Mouse (Mus musculus) limb, embryonic 12.5 days (tissue): ENCODE results near the gene Pmvk. TPM values are rescaled to one million over a fixed set of nuclear protein-coding genes. Genes with fewer than 3 reads are reported as not detected.
"Not testable (repeated sequence)": the region's sequence is repeated elsewhere in the genome, so short reads cannot be mapped to it uniquely, and the experiment has no call there.

Source experiments
- ATAC-seq: fragments of 200-750 bp; cut with Nextera tagmentation; 2 replicates; pipeline ENCODE4 v1.8.0; 2017; ENCODE audit warnings: low read depth, moderate TSS enrichment; ENCODE audit not compliant: insufficient number of reproducible peaks, insufficient read depth, low FRiP score, low TSS enrichment
- H3K27ac ChIP-seq: fragments of 300-500 bp; sonication (generic); 2 replicates; pipeline ENCODE4 v1.5.1; 2016; ENCODE audit warnings: mild to moderate bottlenecking, moderate library complexity
- H3K27me3 ChIP-seq: fragments of 300-500 bp; sonication (generic); 2 replicates; pipeline ENCODE4 v1.6.1; 2016; ENCODE audit warnings: mild to moderate bottlenecking, moderate library complexity
- H3K36me3 ChIP-seq: fragments of 300-500 bp; sonication (generic); 2 replicates; pipeline ENCODE4 v1.6.1; 2016; ENCODE audit warnings: mild to moderate bottlenecking, moderate library complexity
- H3K4me1 ChIP-seq: fragments of 300-500 bp; sonication (generic); replicated peaks from 2 replicates; pipeline ENCODE4 v1.6.1; 2016
- H3K4me2 ChIP-seq: fragments of 300-500 bp; sonication (generic); 2 replicates; pipeline ENCODE4 v1.6.1; 2016; ENCODE audit warnings: mild to moderate bottlenecking, moderate library complexity
- H3K4me3 ChIP-seq: fragments of 300-500 bp; sonication (generic); replicated peaks from 2 replicates; pipeline ENCODE4 v1.5.1; 2016; ENCODE audit warnings: mild to moderate bottlenecking
- H3K9ac ChIP-seq: fragments of 300-500 bp; sonication (generic); replicated peaks from 2 replicates; pipeline ENCODE4 v1.6.1; 2016; ENCODE audit warnings: mild to moderate bottlenecking, moderate library complexity
- H3K9me3 ChIP-seq: fragments of 300-500 bp; sonication (generic); 2 replicates; pipeline ENCODE4 v1.6.1; 2016; ENCODE audit warnings: mild to moderate bottlenecking, moderate library complexity
- WGBS: fragments of 180-500 bp; shearing (Covaris S2); methylation state at CpG from one replicate; pipeline ENCODE4 v1.1.7; 2016; 5-methylcytosine and 5-hydroxymethylcytosine counted together
- polyA plus RNA-seq: library from polyadenylated mRNA; unstranded; fragments of >200 nt; fragmentation: Nextera tagmentation; extraction: Ambion mirVana; gene quantifications from 2 replicates; pipeline ENCODE4 v1.2.1, GENCODE M21; 2016

Gene Pmvk
- polyA plus RNA-seq, 1 experiment from 2014 or later, result 53.4 TPM

DNA sequence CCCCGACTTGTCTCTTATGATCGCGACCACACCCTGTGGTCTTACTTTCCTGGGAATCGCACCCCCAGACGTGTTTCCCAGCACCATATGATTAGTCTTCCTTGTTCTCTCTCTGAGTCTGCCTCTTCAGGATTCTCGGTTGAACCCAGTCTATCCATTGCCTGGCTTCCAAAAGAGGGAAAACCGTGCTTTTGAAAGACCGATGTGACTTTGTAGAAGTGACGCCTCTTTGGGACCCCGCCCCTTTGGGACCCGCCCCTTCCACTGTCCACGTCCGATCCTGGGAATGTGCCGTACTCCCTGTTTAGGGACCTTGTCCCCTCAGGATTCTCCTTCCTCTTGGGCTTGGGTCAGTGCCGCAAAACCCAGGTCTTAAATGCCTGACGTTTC lies 35.5 kb upstream of the Pmvk start:
- Histone ChIP-seq H3K4me1 (peaks cover 48% of the 10 kb centered on the region), H3K36me3 (peaks cover 43% of the 10 kb centered on the region), H3K4me3 (peak overlapping the region; percentile 60), H3K9me3 (no peaks in the 10 kb centered on the region), H3K9ac (peak overlapping the region; percentile 62), H3K27me3 (no peaks in the 10 kb centered on the region), H3K27ac (peak overlapping the region; percentile 97), H3K4me2 (peak overlapping the region; percentile 80)
- ATAC-seq, result 0 out of 2 replicates have a peak, but pooled peaks have one; percentile 4
- WGBS, result 1% methylated on average over 16 of the region's 16 CpGs

DNA sequence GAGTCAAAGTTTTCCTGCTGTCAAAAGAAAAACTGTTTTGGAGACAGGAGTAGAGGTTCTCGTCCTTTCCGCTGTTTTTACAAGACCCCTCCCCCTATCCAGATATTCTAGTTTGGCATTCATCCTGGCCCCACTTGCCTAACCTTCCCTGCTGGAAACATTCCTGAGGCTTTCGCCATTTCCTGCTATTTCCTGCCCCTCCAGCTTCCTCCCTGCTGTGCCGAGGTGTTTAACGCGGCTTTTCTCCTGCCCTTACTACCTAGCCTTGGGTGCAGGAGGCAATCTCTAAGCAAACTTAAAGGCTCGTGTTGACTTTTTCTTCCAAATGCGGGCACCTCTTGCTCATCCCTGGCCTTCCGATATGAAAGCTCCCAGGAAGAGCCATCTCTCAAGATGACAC lies 34.8 kb upstream of the Pmvk start:
- 1% methylated on average over 9 of the region's 9 CpGs for WGBS
- H3K27me3 ChIP-seq, result no peaks in the 10 kb centered on the region
- peak overlapping the region; percentile 80 for H3K4me2 ChIP-seq
- H3K36me3 ChIP-seq, result peaks cover 43% of the 10 kb centered on the region
- H3K9ac ChIP-seq, result peak overlapping the region; percentile 62
- peak overlapping the region; percentile 60 for H3K4me3 ChIP-seq
- H3K4me1 ChIP-seq, result peaks cover 48% of the 10 kb centered on the region
- peak overlapping the region; percentile 97 for H3K27ac ChIP-seq
- H3K9me3 ChIP-seq, result no peaks in the 10 kb centered on the region
- ATAC-seq, result no peak

DNA sequence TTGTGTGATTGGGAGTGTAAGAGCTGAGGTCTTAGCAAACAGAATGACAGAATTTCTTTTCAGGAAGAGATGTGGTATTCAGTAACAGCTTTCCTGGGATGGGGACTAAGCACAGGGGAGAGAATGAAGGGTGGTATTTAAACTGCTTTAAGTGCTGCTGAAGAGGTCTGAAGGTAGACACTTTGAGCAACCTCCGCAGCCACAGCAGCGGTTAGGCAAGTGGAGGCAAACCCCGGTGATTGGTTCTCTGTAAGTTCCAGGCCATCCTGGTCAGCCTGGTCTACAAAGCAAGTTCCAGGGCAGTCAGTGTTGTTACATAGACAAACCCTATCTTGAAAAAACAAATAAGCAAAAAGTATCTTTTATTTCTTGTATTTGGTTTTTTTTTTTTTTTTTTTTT lies 34.4 kb upstream of the Pmvk start:
- WGBS, result 12% methylated on average over 3 of the region's 3 CpGs

DNA sequence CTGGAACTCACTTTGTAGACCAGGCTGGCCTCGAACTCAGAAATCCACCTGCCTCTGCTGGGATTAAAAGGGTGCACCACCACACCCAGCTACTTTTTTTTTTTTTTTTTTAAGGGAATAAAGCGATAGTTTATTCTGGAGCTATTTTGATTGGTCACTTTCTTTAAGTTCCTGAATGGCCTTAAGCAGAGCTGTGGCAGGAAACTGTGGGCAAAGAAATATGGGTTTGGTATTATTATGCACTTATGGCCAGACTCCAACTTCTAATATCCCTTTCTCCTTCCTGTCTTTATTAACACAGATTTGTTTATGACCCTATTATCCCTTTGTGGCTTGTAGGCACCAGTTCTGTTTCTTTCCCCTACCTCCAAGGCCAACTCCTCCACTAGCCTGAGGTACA lies 33.9 kb upstream of the Pmvk start:
- H3K4me1 ChIP-seq, result peaks cover 48% of the 10 kb centered on the region
- H3K27me3 ChIP-seq, result no peaks in the 10 kb centered on the region
- 51% methylated on average over 2 of the region's 2 CpGs for WGBS
- H3K4me3 ChIP-seq, result peak overlapping the region; percentile 44; the same call in 1 of the 2 replicates
- 0 out of 2 replicates have a peak overlapping the region, but pooled peaks have one; percentile 42 for H3K9ac ChIP-seq
- peak overlapping the region; percentile 80 for H3K4me2 ChIP-seq
- H3K36me3 ChIP-seq, result peaks cover 43% of the 10 kb centered on the region
- no peaks in the 10 kb centered on the region for H3K9me3 ChIP-seq
- no peak for ATAC-seq
- H3K27ac ChIP-seq, result peak overlapping the region; percentile 86

More for the DNA sequence above, 34.4 kb upstream of the Pmvk start:
- Histone ChIP-seq H3K9ac (peak overlapping the region; percentile 62), H3K36me3 (peaks cover 43% of the 10 kb centered on the region), H3K4me1 (peaks cover 48% of the 10 kb centered on the region), H3K4me3 (peak overlapping the region; percentile 60), H3K4me2 (peak overlapping the region; percentile 80), H3K27me3 (no peaks in the 10 kb centered on the region), H3K27ac (peak overlapping the region; percentile 97), H3K9me3 (no peaks in the 10 kb centered on the region)
- ATAC-seq, result no peak

DNA sequence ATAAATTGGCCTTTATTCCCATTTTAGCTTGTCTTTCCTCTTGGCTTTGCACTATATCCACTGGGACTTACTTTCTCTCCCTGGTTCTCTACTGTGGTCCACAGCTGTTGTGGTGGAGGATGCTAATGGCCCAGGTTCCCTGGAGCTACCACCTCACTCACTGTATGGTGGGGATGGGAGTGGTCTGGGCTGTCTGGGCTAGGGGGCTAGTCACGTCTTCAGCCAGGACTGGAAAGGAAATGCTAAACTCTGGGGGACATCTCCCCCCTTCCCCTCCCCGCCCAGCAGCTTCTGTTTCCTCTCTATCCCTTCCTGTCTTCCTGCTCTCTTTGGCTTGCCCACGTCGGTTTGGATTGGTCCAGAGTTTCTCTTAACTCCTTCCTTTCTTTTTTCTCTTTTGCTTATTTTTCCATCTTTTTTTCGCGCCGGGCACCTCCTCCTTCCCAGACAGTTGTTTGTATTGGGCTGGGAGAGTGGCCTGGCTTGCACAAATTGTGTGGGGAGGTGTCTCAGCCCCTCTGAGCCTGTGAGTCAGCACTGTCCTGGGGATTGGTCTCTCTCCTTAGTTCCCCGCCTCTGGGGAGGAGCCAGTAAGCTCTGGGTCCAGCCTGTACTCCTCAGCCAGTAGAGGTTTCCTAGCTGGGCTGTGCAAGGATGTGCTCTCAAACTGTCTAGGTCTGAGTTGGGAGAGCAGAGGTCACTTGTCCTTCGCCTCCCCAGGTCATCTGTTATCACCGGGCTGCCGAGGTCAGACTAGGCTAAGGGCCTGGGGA lies 33.2 kb upstream of the Pmvk start:
- Histone ChIP-seq H3K36me3 (peaks cover 42% of the 10 kb centered on the region), H3K4me1 (peaks cover 47% of the 10 kb centered on the region), H3K9me3 (no peaks in the 10 kb centered on the region), H3K27ac (peak overlapping the region; percentile 86), H3K9ac (peak overlapping the region; percentile 71), H3K27me3 (no peaks in the 10 kb centered on the region), H3K4me2 (peak overlapping the region; percentile 80), H3K4me3 (peak overlapping the region; percentile 44)
- WGBS, result 4% methylated on average over 11 of the region's 11 CpGs
- ATAC-seq, result peak; percentile 57

DNA sequence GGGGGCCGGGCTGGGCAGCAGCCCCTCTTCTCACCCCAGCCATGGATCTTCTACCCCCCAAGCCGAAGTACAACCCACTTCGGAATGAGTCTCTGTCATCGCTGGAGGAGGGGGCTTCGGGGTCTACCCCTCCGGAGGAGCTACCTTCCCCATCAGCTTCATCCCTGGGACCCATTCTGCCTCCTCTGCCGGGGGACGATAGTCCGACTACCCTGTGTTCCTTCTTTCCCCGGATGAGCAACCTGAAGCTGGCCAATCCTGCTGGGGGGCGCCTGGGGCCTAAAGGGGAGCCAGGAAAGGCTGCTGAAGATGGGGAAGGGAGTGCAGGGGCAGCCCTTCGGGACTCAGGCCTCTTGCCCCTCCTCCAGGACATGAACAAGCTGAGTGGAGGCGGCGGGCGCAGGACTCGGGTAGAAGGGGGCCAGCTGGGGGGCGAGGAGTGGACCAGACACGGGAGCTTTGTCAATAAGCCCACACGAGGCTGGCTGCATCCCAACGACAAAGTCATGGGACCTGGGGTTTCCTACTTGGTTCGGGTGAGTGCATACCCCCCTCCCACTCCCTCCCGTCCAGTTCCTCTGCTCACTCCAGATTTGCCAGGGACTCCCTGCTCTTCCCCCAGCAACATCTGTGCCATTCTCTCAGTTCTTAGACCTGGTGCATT lies 32.4 kb upstream of the Pmvk start:
- Histone ChIP-seq H3K4me2 (peak overlapping the region; percentile 80), H3K9me3 (no peaks in the 10 kb centered on the region), H3K4me1 (peaks cover 39% of the 10 kb centered on the region), H3K9ac (peak overlapping the region; percentile 71), H3K27ac (peak overlapping the region; percentile 86), H3K36me3 (peaks cover 43% of the 10 kb centered on the region), H3K4me3 (peak overlapping the region; percentile 44), H3K27me3 (no peaks in the 10 kb centered on the region)
- ATAC-seq, result no peak
- 8% methylated on average over 22 of the region's 22 CpGs for WGBS

DNA sequence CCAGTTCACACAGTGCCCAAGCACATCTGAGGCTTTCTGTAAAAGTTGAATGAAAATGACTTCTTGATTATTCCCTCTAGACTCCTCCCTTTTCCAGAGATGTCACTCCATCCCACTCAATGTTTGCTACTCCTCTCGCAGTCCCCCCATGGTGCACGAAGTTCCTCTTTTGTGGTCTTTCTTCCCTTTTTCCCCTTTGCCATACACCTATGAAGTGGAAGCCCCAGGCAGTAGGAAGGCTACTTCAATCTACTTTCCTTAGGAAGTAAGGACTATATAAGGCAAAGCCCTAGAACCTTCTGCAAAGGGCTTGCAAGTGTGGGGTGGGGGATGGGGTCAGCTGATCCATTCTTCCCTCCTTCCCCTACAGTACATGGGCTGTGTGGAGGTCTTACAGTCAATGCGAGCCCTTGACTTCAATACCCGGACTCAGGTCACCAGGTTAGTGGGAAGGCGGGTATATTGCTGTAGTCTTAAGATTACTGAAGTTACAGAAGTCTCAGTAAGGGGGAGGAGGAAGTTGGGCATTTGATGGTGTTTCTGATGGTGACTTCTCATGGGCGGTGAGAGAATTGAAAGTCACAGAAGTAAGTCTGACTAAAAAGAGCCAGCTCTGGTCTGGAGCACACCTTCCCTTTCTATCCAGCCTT lies 31.7 kb upstream of the Pmvk start:
- Histone ChIP-seq H3K4me1 (peaks cover 39% of the 10 kb centered on the region), H3K27ac (peak overlapping the region; percentile 86; the same call in 1 of the 2 replicates), H3K36me3 (peaks cover 51% of the 10 kb centered on the region), H3K9me3 (no peaks in the 10 kb centered on the region), H3K4me3 (peak overlapping the region; percentile 44), H3K9ac (peak overlapping the region; percentile 71), H3K27me3 (no peaks in the 10 kb centered on the region), H3K4me2 (peak overlapping the region; percentile 80)
- ATAC-seq, result no peak
- 75% methylated on average over 6 of the region's 6 CpGs for WGBS

DNA sequence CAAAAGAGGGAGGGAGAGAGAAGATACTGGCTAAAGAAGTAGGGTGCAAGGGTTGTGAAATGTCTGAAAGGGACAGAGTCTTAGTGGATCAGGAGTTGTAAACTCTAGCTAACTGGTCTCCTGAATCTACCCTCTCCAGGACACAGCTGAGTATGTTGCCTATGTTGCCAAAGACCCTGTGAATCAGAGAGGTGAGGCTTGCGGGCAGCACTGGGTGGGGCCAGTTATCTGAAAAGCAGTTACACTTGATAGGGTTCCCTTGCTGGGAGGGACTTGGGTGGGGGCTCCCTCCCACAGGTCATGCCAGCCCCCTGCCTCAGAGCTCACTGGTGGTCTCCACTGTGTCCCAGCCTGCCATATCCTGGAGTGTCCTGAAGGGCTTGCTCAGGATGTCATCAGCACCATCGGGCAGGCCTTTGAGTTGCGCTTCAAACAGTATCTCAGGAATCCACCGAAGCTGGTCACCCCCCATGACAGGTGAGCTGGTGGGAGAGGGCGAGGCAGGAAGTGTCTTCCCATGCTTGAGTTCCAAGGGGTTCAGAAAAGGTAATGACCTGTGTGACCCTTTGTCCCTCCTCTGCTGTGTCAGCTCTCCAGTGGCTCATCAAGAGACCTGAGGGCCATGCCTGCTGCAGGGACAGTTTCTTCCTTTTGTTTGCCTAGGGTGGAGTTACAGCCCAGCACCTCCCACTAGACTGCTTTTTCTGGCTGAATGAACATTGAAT lies 29.8 kb upstream of the Pmvk start:
- H3K36me3 ChIP-seq, result peaks cover 57% of the 10 kb centered on the region
- H3K4me3 ChIP-seq, result no peak overlapping the region
- H3K27me3 ChIP-seq, result no peaks in the 10 kb centered on the region
- H3K9ac ChIP-seq, result no peak overlapping the region
- H3K4me2 ChIP-seq, result no peak overlapping the region
- 94% methylated on average over 5 of the region's 5 CpGs for WGBS
- no peak for ATAC-seq
- no peaks in the 10 kb centered on the region for H3K9me3 ChIP-seq
- H3K27ac ChIP-seq, result no peak overlapping the region
- H3K4me1 ChIP-seq, result peaks cover 36% of the 10 kb centered on the region

DNA sequence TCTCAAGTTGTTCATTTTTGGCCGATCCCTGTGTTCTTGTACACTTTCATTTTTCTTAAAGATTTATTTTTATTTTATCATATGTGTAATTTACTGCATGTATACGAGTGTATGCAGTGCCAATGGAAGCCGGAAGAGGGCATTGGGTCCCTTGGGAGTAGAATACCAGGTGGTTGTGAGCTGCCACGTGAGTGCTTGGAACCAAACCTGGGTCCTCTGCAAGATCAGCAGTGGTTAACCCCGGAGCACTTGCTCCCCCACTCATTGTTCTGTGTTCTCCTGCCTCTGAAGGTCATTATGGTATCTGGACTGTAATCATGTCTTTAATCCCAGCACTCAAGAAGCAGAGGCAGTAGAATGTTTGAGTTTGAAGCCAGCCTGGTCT lies 29.2 kb upstream of the Pmvk start:
- Histone ChIP-seq H3K36me3 (peaks cover 57% of the 10 kb centered on the region), H3K4me3 (no peak overlapping the region), H3K9ac (no peak overlapping the region), H3K27me3 (no peaks in the 10 kb centered on the region), H3K4me1 (peaks cover 31% of the 10 kb centered on the region), H3K4me2 (no peak overlapping the region), H3K27ac (no peak overlapping the region), H3K9me3 (no peaks in the 10 kb centered on the region)
- 90% methylated on average over 5 of the region's 5 CpGs for WGBS
- ATAC-seq, result no peak

DNA sequence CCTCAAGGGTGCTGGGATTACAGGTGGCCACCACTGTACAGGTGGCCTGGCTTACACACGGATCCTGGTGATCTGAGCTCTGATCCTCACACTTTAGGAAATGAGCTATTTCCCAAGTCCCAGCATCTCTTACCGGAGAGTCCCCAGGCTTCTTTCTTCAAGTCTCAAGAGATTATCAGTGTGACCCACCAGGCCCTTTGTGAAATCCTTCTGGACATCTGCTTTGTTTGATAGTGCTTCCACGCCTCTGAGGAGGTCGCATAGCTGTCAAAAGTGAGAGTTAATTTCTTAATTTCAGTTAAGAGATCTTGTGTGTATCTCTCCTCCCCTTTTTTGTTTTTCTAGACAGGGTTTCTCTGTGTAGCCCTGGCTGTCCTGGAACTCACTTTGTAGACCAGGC lies 28.5 kb upstream of the Pmvk start:
- H3K9me3 ChIP-seq, result no peaks in the 10 kb centered on the region
- H3K4me2 ChIP-seq, result no peak overlapping the region
- no peak overlapping the region for H3K27ac ChIP-seq
- peaks cover 57% of the 10 kb centered on the region for H3K36me3 ChIP-seq
- ATAC-seq, result no peak
- peaks cover 26% of the 10 kb centered on the region for H3K4me1 ChIP-seq
- no peak overlapping the region for H3K4me3 ChIP-seq
- no peak overlapping the region for H3K9ac ChIP-seq
- no peaks in the 10 kb centered on the region for H3K27me3 ChIP-seq
- 91% methylated on average over 4 of the region's 4 CpGs for WGBS

DNA sequence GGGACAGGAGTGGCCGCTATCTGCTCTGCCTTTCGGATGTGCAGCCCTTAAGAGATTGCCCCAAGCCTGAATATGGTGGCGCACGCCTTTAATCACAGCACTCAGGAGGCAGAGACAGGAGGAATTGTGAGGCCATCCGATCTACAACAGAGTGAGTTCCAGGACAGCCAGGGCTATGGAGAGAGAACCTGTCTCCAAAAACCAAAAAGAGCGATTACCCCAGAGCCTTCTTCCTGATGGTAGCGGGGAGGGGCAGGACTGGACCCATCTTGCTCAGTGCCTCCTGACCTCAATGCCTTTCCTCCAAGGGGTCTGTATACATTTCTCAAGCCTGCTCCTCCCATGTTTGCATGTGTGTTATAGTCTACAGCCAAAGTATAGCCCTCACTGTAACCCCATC lies 25.3 kb upstream of the Pmvk start:
- H3K27me3 ChIP-seq, H3K9ac ChIP-seq, ATAC-seq, H3K27ac ChIP-seq, H3K9me3 ChIP-seq, H3K4me2 ChIP-seq, H3K4me3 ChIP-seq: not testable (repeated sequence)
- Histone ChIP-seq H3K36me3 (peaks cover 66% of the 10 kb centered on the region), H3K4me1 (peaks cover 10% of the 10 kb centered on the region)
- 92% methylated on average over 7 of the region's 7 CpGs for WGBS
